7 mouse cellular contexts compared by ENCODE assay signal in genomic region chrX:160766233-160766616, GRCm38 (mm10). TPM values are rescaled to one million over a fixed set of nuclear protein-coding genes. Genes with fewer than 3 reads are reported as not detected.
A peak's percentile ranks its signal among the peaks of the same experiment; 100 is the strongest.
DNase-seq lines count a peak whose midpoint lies in the region; ATAC-seq and TF ChIP-seq lines count a peak whose summit lies in the region.

No protein-coding gene starts in this region.

- H3K27ac ChIP-seq in testis, adult 2 months (ENCODE audit: control insufficient read depth, insufficient read depth, low read depth, low read length) = peak overlapping the region; percentile 95; the same call in 1 of the 2 replicates
- peak overlapping the region; percentile 86 for H3K27ac ChIP-seq in embryonic facial prominence, embryonic 15.5 days (replicated peaks)
- no peak overlapping the region for H3K27ac ChIP-seq in limb, embryonic 10.5 days
- no peak overlapping the region for H3K27ac ChIP-seq in neural tube, embryonic 12.5 days

- no peak for TF ChIP-seq CTCF in testis, adult 2 months (IDR thresholded peaks at IDR 0.05; ENCODE audit: control insufficient read depth, insufficient read depth, insufficient replicate concordance, low read depth, low read length)

- intact Hi-C loops in left cerebral cortex, postnatal 14 days (cut with DNase I) = no loop called here

- ATAC-seq in embryonic facial prominence, embryonic 15.5 days (ENCODE audit: insufficient number of reproducible peaks, low FRiP score, low TSS enrichment, low read depth) = peak; percentile 88
- peak; percentile 88 for ATAC-seq in neural tube, embryonic 12.5 days (ENCODE audit: low FRiP score, low read depth)

- H3K4me2 ChIP-seq in embryonic facial prominence, embryonic 15.5 days (replicated peaks) = peak overlapping the region; percentile 39
- H3K4me2 ChIP-seq in neural tube, embryonic 12.5 days (replicated peaks) = peak overlapping the region; percentile 51

- no peaks in the 10 kb centered on the region for H3K36me3 ChIP-seq in testis, adult 2 months (ENCODE audit: control insufficient read depth, insufficient read depth, low read length)
- H3K36me3 ChIP-seq in embryonic facial prominence, embryonic 15.5 days = no peaks in the 10 kb centered on the region
- no peaks in the 10 kb centered on the region for H3K36me3 ChIP-seq in limb, embryonic 10.5 days
- H3K36me3 ChIP-seq in neural tube, embryonic 12.5 days = no peaks in the 10 kb centered on the region

- no peak overlapping the region for H3K9ac ChIP-seq in embryonic facial prominence, embryonic 15.5 days
- no peak overlapping the region for H3K9ac ChIP-seq in neural tube, embryonic 12.5 days

- no peaks in the 10 kb centered on the region for H3K9me3 ChIP-seq in embryonic facial prominence, embryonic 15.5 days (replicated peaks)
- no peaks in the 10 kb centered on the region for H3K9me3 ChIP-seq in limb, embryonic 10.5 days (replicated peaks)
- no peaks in the 10 kb centered on the region for H3K9me3 ChIP-seq in neural tube, embryonic 12.5 days

- H3K4me3 ChIP-seq in testis, adult 2 months (ENCODE audit: control insufficient read depth, low read depth, low read length) = peak overlapping the region; percentile 77
- peak overlapping the region; percentile 49 for H3K4me3 ChIP-seq in embryonic facial prominence, embryonic 15.5 days (replicated peaks)
- H3K4me3 ChIP-seq in limb, embryonic 10.5 days = peak overlapping the region; percentile 54
- H3K4me3 ChIP-seq in neural tube, embryonic 12.5 days = peak overlapping the region; percentile 33

- DNase-seq in testis, postnatal 10 days (ENCODE audit: low spot score) = no peak
- DNase-seq in limb, embryonic 10.5 days (ENCODE audit: low spot score) = no peak
- no peak for DNase-seq in left cerebral cortex, postnatal 14 days (ENCODE audit: low spot score in 2 of 2)
- no peak for DNase-seq in adrenal gland, postnatal 25 days

- no peaks in the 10 kb centered on the region for H3K27me3 ChIP-seq in testis, adult 2 months (ENCODE audit: control insufficient read depth, insufficient read depth, low read length)
- H3K27me3 ChIP-seq in embryonic facial prominence, embryonic 15.5 days = no peaks in the 10 kb centered on the region
- peaks cover 90% of the 10 kb centered on the region for H3K27me3 ChIP-seq in limb, embryonic 10.5 days (ENCODE audit: low read depth, poor library complexity, severe bottlenecking)
- H3K27me3 ChIP-seq in neural tube, embryonic 12.5 days (replicated peaks) = peaks cover 7% of the 10 kb centered on the region; the same call in 1 of the 2 replicates

- TF ChIP-seq POLR2A in testis, adult 2 months (IDR thresholded peaks at IDR 0.05; ENCODE audit: control insufficient read depth, low read depth, low read length) = no peak

- H3K4me1 ChIP-seq in testis, adult 2 months (ENCODE audit: control insufficient read depth, insufficient read depth, low read length) = no peaks in the 10 kb centered on the region
- H3K4me1 ChIP-seq in embryonic facial prominence, embryonic 15.5 days = no peaks in the 10 kb centered on the region
- H3K4me1 ChIP-seq in limb, embryonic 10.5 days = no peaks in the 10 kb centered on the region
- H3K4me1 ChIP-seq in neural tube, embryonic 12.5 days = no peaks in the 10 kb centered on the region

- WGBS in embryonic facial prominence, embryonic 15.5 days = 19% methylated on average over 15 of the region's 15 CpGs
- 29% methylated on average over 15 of the region's 15 CpGs for WGBS in limb, embryonic 10.5 days
- 34% methylated on average over 15 of the region's 15 CpGs for WGBS in neural tube, embryonic 12.5 days

RNA-seq across cellular contexts. Expression of gene Rs1, which starts 1.6 kb away (rescaled TPM):
- polyA plus RNA-seq in testis, adult 2 months (2012; rRNA removed) = 0.02 TPM in 1 of 2 replicates, not detected in the other
- not detected in 2 replicates for polyA plus RNA-seq in embryonic facial prominence, embryonic 15.5 days (2015; fragmentation: Nextera tagmentation; extraction: Ambion mirVana)
- not detected in 2 replicates for polyA plus RNA-seq in limb, embryonic 10.5 days (2016; fragmentation: Nextera tagmentation; extraction: Ambion mirVana)
- not detected in 2 replicates for polyA plus RNA-seq in neural tube, embryonic 12.5 days (2016; fragmentation: Nextera tagmentation; extraction: Ambion mirVana)
- not detected for total RNA-seq in left cerebral cortex, postnatal 14 days (2021)
- 0.15 TPM in 1 of 2 replicates, not detected in the other for total RNA-seq in adrenal gland, postnatal 25 days (2021)

RNA-seq across cellular contexts. Expression of gene Ppef1, which starts 30.7 kb away (rescaled TPM):
- 6.4 and 7.3 TPM in 2 replicates for polyA plus RNA-seq in testis, adult 2 months (2012; rRNA removed)
- 0.28 and 0.75 TPM in 2 replicates for polyA plus RNA-seq in embryonic facial prominence, embryonic 15.5 days (2015; fragmentation: Nextera tagmentation; extraction: Ambion mirVana)
- 0.08 TPM in 1 of 2 replicates, not detected in the other for polyA plus RNA-seq in limb, embryonic 10.5 days (2016; fragmentation: Nextera tagmentation; extraction: Ambion mirVana)
- polyA plus RNA-seq in neural tube, embryonic 12.5 days (2016; fragmentation: Nextera tagmentation; extraction: Ambion mirVana) = 5.6 and 6.7 TPM in 2 replicates
- 1 to 10 TPM; 4.7 to 6.5 TPM for total RNA-seq in left cerebral cortex, postnatal 14 days (2021)
- total RNA-seq in adrenal gland, postnatal 25 days (2021) = not detected in 2 replicates

Comparison
In these comparisons a context has a peak if more than half of its experiments do, and no peak if none do; other contexts are left out.
1. H3K27ac ChIP-seq: peak in testis, adult 2 months (single experiment) and embryonic facial prominence, embryonic 15.5 days (single experiment); none in limb, embryonic 10.5 days (single experiment) and neural tube, embryonic 12.5 days (single experiment).
2. Peak in every context shown above with its lines, with median percentiles within 50 percentile points of each other: H3K4me3 ChIP-seq.